Mouse (Mus musculus): ENCODE data around the gene Cul5.

Gene Cul5

GRCm38 (mm10) chr9:53607192-53607591, 62.6 kb downstream of the Cul5 start:
- 96% methylated on average over 3 of the region's 3 CpGs for WGBS

- 94% methylated on average over 5 of the region's 5 CpGs for WGBS
These were observed 64.9 kb downstream of the Cul5 start for GRCm38 (mm10) chr9:53604954-53605353.

DNA sequence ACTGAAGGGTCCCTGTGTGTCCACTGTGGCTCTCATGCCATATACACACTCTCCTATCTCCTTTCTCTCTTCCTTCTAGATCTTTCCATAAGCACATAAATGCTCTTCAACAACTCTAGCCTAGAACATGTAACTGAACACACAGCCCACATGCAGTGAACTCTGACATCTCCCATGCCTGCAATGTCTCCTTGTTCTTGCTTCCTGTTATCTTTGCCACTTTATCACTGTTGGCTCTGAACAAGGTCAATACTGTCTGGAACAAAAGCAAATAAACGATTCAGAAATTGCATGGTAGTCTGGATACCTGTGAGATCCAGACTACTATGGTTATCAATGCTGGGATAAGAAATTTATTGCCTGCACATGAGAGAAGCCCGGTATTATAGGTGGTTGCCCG, 66.0 kb downstream of the Cul5 start:
- 81% methylated on average over 3 of the region's 3 CpGs for WGBS

- 71% methylated on average over 1 of the region's 1 CpGs for WGBS
These were observed 66.4 kb downstream of the Cul5 start for GRCm38 (mm10) chr9:53603384-53603783.

- WGBS = 74% methylated on average over 2 of the region's 2 CpGs
These were observed 68.3 kb downstream of the Cul5 start for GRCm38 (mm10) chr9:53601541-53601940.

DNA sequence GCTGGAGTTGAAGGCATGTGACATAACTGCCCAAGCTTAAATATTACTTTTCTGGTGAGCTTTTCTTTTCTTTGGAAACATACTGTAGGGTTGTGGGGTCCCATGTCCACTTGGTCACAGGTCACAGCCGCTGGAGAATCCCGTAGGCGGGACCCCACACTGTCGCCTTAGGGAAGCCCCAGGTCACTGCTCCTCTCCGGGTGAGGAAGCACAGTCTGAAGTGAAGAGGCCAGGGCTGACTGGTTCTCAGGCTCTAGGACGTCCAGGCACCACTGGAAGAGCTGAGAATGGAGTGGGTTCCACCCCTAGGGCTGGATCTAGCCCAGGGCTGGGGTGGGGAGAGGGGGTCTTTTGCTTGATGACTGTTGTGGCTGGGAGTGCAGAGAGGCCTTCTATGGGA, 71.2 kb downstream of the Cul5 start:
- WGBS = 87% methylated on average over 6 of the region's 6 CpGs

- 91% methylated on average over 4 of the region's 4 CpGs for WGBS
These were observed 72.7 kb downstream of the Cul5 start for GRCm38 (mm10) chr9:53596971-53597600.

DNA sequence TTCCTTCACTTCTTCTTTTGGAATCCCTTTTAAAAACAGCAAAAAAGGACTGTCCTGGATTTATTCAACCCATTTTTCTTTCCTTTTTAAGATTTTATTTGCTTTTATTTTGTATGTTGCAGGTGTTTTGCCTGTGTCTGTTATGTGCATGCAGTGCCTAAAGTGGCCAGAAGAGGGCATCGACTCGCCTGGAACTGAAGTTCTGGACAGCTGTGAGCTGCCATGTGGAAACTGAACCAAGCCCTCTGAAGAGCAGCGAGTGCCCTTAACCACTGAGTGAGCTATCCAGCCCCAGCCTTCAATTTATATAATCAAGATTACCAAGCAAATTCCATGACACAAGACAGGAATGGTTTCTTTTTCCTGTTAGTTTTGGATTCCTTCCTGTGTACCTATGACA, 75.0 kb downstream of the Cul5 start:
- 4% methylated on average over 3 of the region's 3 CpGs for whole genome bisulfite sequencing

DNA sequence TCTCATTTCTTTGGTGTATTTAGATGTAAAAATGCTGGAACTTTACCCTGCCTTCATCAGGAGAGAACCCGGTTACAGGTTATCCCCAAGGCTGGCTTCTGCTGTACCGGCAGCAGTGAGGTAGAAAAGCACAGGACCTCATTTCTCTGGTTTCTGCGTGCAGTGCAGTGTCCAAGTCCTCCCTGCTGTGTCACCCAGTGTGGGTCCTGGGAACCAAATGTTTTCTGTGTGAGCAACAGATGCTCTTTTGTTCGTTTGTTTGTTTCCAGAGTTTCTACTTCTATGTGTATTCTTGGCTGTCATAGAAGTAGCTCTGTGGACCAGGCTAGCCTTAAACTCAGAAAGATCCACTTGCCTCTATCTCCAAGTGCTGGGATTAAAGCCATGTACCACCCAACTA, 87.9 kb downstream of the Cul5 start:
- WGBS = 70% methylated on average over 4 of the region's 4 CpGs

DNA sequence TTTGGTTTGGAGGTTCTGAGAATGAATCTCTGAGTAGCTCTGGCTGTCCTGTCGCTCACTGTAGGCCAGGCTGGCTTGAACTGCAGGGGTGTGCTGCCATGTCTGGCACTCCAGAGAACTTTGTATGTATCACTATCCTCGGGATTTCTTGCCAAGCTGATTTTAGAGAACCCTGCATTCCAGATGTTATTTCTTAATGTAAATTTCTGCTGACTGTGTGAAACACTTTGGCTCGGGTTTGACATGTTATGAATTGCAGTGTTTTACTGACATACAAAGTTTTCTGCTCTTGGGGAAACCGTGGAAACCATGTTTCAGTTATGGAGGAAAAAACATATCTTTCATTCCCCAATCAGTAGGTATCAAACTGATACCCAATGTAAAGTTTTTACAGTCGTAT, 94.1 kb downstream of the Cul5 start:
- 84% methylated on average over 5 of the region's 5 CpGs for WGBS

GRCm38 (mm10) chr9:53572516-53573307, 97.1 kb downstream of the Cul5 start:
- 85% methylated on average over 7 of the region's 7 CpGs for WGBS

- WGBS = 61% methylated on average over 6 of the region's 6 CpGs
These were observed 99.2 kb downstream of the Cul5 start for GRCm38 (mm10) chr9:53570662-53571061.

Measured in cerebral cortex, adult 2 months (tissue).